Mouse (Mus musculus) ES-E14 (cell line): ENCODE results near the gene Slc7a6. TPM values are rescaled to one million over a fixed set of nuclear protein-coding genes. Genes with fewer than 3 reads are reported as not detected.

ENCODE experiments used
- DNase-seq: peaks from one replicate; pipeline ENCODE4 v3.0.0-alpha.2; 2013; ENCODE audit warnings: low read depth, low spot score
- H3K27ac ChIP-seq: 2 replicates; pipeline ENCODE4 v1.5.1; 2012; ENCODE audit warnings: low read depth, mild to moderate bottlenecking, low read length, moderate library complexity, mixed read lengths; ENCODE audit not compliant: poor library complexity, insufficient read depth, severe bottlenecking
- H3K36me3 ChIP-seq: 2 replicates; pipeline ENCODE4 v1.6.1; 2012; ENCODE audit warnings: mild to moderate bottlenecking, low read length, moderate library complexity, mixed read lengths; ENCODE audit not compliant: control insufficient read depth, poor library complexity, insufficient read depth, severe bottlenecking
- H3K4me1 ChIP-seq, 2 experiments: fragments of 150-350 bp in 1 of 2; sonication (generic) in 1 of 2; 2 replicates each; pipeline ENCODE4 v1.6.1; 2012; ENCODE audit warnings: low read length in 2 of 2, mild to moderate bottlenecking in 1 of 2, mixed read lengths in 1 of 2; ENCODE audit not compliant: control insufficient read depth in 2 of 2, insufficient read depth in 2 of 2, poor library complexity in 1 of 2
- H3K4me3 ChIP-seq, 2 experiments: fragments of 150-350 bp in 1 of 2; sonication (generic) in 1 of 2; 2 replicates each; pipeline ENCODE4 v1.5.1; 2012; ENCODE audit warnings: low read length in 2 of 2, low read depth in 1 of 2, mild to moderate bottlenecking in 1 of 2, mixed read lengths in 1 of 2; ENCODE audit not compliant: insufficient read depth in 1 of 2, poor library complexity in 1 of 2, severe bottlenecking in 1 of 2
- H3K9ac ChIP-seq: 2 replicates; pipeline ENCODE4 v1.6.1; 2012; ENCODE audit warnings: low read depth, mild to moderate bottlenecking, low read length, mixed read lengths; ENCODE audit not compliant: poor library complexity, insufficient read depth, severe bottlenecking
- H3K9me3 ChIP-seq: fragments of 150-350 bp; sonication (generic); 2 replicates; pipeline ENCODE4 v1.6.1; 2012; ENCODE audit warnings: low read depth, mild to moderate bottlenecking, low read length; ENCODE audit not compliant: control insufficient read depth, insufficient read depth
- CHD2 ChIP-seq: IDR thresholded peaks from 2 replicates; pipeline ENCODE4 v1.6.1; 2014; ENCODE audit warnings: mild to moderate bottlenecking, low read depth, low read length, inconsistent platforms
- HCFC1 ChIP-seq: IDR thresholded peaks from 2 replicates; pipeline ENCODE4 v1.6.1; 2012; ENCODE audit warnings: low read length, inconsistent platforms, borderline replicate concordance; ENCODE audit not compliant: insufficient read depth
- MAFK ChIP-seq: IDR thresholded peaks from 2 replicates; pipeline ENCODE4 v1.6.1; 2014; ENCODE audit warnings: mild to moderate bottlenecking, low read depth, low read length, inconsistent platforms; ENCODE audit not compliant: insufficient read depth
- ZC3H11A ChIP-seq: IDR thresholded peaks from 2 replicates; pipeline ENCODE4 v1.6.1; 2012; ENCODE audit warnings: low read depth, mild to moderate bottlenecking, inconsistent platforms, low read length, borderline replicate concordance
- ZNF384 ChIP-seq: IDR thresholded peaks from 2 replicates; pipeline ENCODE4 v1.6.1; 2012; ENCODE audit warnings: low read depth, low read length, inconsistent platforms
- in situ Hi-C, 2 experiments: fragments of 600-800 bp; cut with MboI; formaldehyde crosslinking; loops; one replicate each; pipeline ENCODE4 v1.15.1; 2025; ENCODE audit warnings: low sequenced_read_pairs in 2 of 2, inconsistent platforms in 1 of 2; ENCODE audit not compliant: unreplicated experiment in 2 of 2
- total RNA-seq: library from RNA; depleted of rRNA; stranded (reverse); fragments of 300-350 nt; gene quantifications from 2 replicates; pipeline ENCODE4 v1.2.3, GENCODE M21; 2012

Slc7a6 gene
- total RNA-seq, 1 experiment, result 46.2 TPM

DNA sequence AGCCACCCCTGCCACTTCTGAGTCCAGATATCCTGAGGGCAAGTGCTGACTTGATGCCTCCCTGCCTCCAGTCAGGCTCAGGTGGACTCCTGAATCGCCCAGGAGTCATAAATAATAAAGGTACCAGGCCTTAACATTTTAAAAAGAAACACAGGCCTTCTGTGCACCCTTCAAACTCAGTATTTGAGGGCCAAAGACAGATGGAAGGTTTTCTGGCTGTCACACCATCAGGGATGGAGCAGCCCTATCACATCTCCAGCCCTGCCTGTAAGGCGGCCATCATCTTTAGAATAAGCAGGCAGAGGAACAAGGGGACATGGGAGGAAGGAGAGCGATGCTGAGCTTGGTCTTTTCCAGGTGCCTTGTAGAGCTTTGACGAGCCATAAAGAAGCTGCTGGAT is 37.6 kb upstream of the Slc7a6 start:
- TF ChIP-seq ZNF384 (no peak), MAFK (no peak), ZC3H11A (no peak), CHD2 (no peak), HCFC1 (no peak)
- Histone ChIP-seq H3K9me3 (no peaks in the 10 kb centered on the region), H3K4me3 (no peak overlapping the region), H3K36me3 (peaks cover 33% of the 10 kb centered on the region), H3K27ac (no peak overlapping the region), H3K9ac (no peak overlapping the region), H3K4me1 (peaks cover 0 to 29% of the 10 kb centered on the region in 2 experiments; a peak in 2 of 4 replicates)
- no peak for DNase-seq
- in situ Hi-C loops, result no loop called here

DNA sequence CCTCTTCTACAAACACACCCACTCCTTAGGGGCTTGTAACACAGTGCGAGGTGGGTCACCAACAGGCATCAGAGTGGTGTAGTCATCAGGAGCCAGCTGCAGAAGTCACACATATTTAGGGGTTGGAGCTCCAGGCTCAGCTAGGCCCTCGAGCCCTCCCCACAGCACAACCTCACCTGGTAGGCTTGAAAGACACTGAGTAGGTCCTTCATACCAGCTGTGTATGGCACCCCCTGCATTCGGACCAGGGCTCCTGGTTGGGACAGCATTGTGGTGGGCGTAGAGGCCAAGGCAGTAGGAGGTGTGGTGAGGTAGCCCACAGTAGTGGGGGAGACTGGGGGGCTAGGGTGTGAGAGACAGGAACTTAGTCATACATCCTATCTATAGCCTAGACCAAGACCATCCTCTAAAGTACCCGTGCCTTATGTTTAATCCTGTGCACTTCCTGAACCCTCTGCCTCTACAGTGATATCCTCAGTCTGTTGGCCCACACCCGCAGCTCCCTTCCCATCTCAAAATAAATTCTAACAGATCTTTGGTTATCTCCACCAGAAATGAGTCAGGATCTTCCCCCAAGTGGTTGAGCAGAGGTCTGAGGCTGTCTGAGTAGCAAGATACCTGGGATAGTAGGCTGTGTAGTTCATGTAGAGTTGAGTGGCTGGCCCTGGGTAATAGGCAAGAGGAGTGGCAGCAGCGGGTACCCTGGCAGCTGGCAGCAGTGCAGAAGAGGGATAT is 37.0 kb upstream of the Slc7a6 start:
- Histone ChIP-seq H3K27ac (no peak overlapping the region), H3K4me1 (peaks cover 0 to 31% of the 10 kb centered on the region in 2 experiments; a peak in 2 of 4 replicates), H3K9ac (no peak overlapping the region), H3K4me3 (no peak overlapping the region), H3K36me3 (peaks cover 33% of the 10 kb centered on the region), H3K9me3 (no peaks in the 10 kb centered on the region)
- TF ChIP-seq HCFC1 (no peak), ZNF384 (no peak), ZC3H11A (no peak), CHD2 (no peak), MAFK (no peak)
- in situ Hi-C loops, result no loop called here
- no peak for DNase-seq

- H3K9me3 ChIP-seq, result no peaks in the 10 kb centered on the region
- no peak overlapping the region for H3K4me3 ChIP-seq
- no peak overlapping the region for H3K27ac ChIP-seq
- no peak for DNase-seq
- no peak for TF ChIP-seq CHD2
- no peak for TF ChIP-seq ZC3H11A
- TF ChIP-seq ZNF384, result no peak
- TF ChIP-seq HCFC1, result no peak
- no peak for TF ChIP-seq MAFK
- H3K4me1 ChIP-seq, result peaks cover 0 to 31% of the 10 kb centered on the region in 2 experiments; a peak in 2 of 4 replicates
- peaks cover 33% of the 10 kb centered on the region for H3K36me3 ChIP-seq
- in situ Hi-C loops, result no loop called here
- H3K9ac ChIP-seq, result no peak overlapping the region
These were observed 36.3 kb upstream of the Slc7a6 start for GRCm38 (mm10) chr8:106132356-106132755.

DNA sequence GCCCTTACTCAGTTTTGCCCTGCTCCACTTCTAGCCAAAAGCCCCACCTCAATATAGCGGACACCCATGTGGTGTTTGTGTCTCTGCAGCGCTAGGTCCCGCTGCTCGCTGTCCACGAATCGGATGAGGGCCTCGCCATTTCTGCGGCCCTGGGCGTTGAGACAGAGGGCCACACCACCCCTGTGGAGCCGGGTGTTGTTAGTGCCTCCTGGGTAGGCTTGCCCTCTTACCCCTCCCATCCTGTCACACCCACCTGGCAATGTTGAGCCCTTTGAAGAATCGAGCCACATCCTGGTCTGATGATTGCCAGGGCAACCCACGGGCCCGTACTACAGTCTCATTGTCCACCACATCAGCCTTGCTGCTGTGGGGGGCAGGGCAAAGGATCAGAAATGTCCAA is 35.1 kb upstream of the Slc7a6 start:
- Histone ChIP-seq H3K4me1 (peaks cover 0 to 31% of the 10 kb centered on the region in 2 experiments; a peak in 2 of 4 replicates), H3K9ac (no peak overlapping the region), H3K36me3 (peaks cover 33% of the 10 kb centered on the region), H3K9me3 (no peaks in the 10 kb centered on the region), H3K27ac (no peak overlapping the region), H3K4me3 (no peak overlapping the region)
- in situ Hi-C loops, result no loop called here
- DNase-seq, result no peak
- TF ChIP-seq HCFC1 (no peak), MAFK (no peak), CHD2 (no peak), ZNF384 (no peak), ZC3H11A (no peak)
